Mouse (Mus musculus) embryonic facial prominence, embryonic 13.5 days (tissue): ENCODE results near the gene Drg1. TPM values are rescaled to one million over a fixed set of nuclear protein-coding genes. Genes with fewer than 3 reads are reported as not detected.
"Not testable (repeated sequence)": the region's sequence is repeated elsewhere in the genome, so short reads cannot be mapped to it uniquely, and the experiment has no call there.

ENCODE experiments used
- ATAC-seq: fragments of 200-750 bp; cut with Nextera tagmentation; 2 replicates; pipeline ENCODE4 v1.8.0; 2017; ENCODE audit warnings: low read depth; ENCODE audit not compliant: insufficient number of reproducible peaks, insufficient read depth, low FRiP score, low TSS enrichment
- H3K27ac ChIP-seq: fragments of 300-500 bp; sonication (generic); 2 replicates; pipeline ENCODE4 v1.5.1; 2015; ENCODE audit warnings: moderate library complexity, mild to moderate bottlenecking, inconsistent platforms
- H3K27me3 ChIP-seq: fragments of 300-500 bp; sonication (generic); 2 replicates; pipeline ENCODE4 v1.6.1; 2015; ENCODE audit warnings: mild to moderate bottlenecking, inconsistent platforms
- H3K36me3 ChIP-seq: fragments of 300-500 bp; sonication (generic); 2 replicates; pipeline ENCODE4 v1.6.1; 2015; ENCODE audit warnings: mild to moderate bottlenecking, inconsistent platforms
- H3K4me1 ChIP-seq: fragments of 300-500 bp; sonication (generic); 2 replicates; pipeline ENCODE4 v1.6.1; 2015; ENCODE audit warnings: inconsistent platforms
- H3K4me2 ChIP-seq: fragments of 300-500 bp; sonication (generic); 2 replicates; pipeline ENCODE4 v1.6.1; 2015; ENCODE audit warnings: moderate library complexity, mild to moderate bottlenecking, inconsistent platforms
- H3K4me3 ChIP-seq: fragments of 300-500 bp; sonication (generic); 2 replicates; pipeline ENCODE4 v1.5.1; 2015; ENCODE audit warnings: mild to moderate bottlenecking, inconsistent platforms
- H3K9ac ChIP-seq: fragments of 300-500 bp; sonication (generic); 2 replicates; pipeline ENCODE4 v1.6.1; 2015; ENCODE audit warnings: mild to moderate bottlenecking, inconsistent platforms
- H3K9me3 ChIP-seq: fragments of 300-500 bp; sonication (generic); 2 replicates; pipeline ENCODE4 v1.6.1; 2016; ENCODE audit warnings: inconsistent platforms
- WGBS: fragments of 180-500 bp; shearing (Covaris S2); methylation state at CpG from one replicate; pipeline ENCODE4 v1.1.7; 2015; ENCODE audit warnings: mixed read lengths; 5-methylcytosine and 5-hydroxymethylcytosine counted together
- polyA plus RNA-seq: library from polyadenylated mRNA; unstranded; fragments of >200 nt; fragmentation: Nextera tagmentation; extraction: Ambion mirVana; gene quantifications from 2 replicates; pipeline ENCODE4 v1.2.1, GENCODE M21; 2015

The Drg1 gene
- polyA plus RNA-seq, 1 experiment from 2014 or later = 214 TPM

DNA sequence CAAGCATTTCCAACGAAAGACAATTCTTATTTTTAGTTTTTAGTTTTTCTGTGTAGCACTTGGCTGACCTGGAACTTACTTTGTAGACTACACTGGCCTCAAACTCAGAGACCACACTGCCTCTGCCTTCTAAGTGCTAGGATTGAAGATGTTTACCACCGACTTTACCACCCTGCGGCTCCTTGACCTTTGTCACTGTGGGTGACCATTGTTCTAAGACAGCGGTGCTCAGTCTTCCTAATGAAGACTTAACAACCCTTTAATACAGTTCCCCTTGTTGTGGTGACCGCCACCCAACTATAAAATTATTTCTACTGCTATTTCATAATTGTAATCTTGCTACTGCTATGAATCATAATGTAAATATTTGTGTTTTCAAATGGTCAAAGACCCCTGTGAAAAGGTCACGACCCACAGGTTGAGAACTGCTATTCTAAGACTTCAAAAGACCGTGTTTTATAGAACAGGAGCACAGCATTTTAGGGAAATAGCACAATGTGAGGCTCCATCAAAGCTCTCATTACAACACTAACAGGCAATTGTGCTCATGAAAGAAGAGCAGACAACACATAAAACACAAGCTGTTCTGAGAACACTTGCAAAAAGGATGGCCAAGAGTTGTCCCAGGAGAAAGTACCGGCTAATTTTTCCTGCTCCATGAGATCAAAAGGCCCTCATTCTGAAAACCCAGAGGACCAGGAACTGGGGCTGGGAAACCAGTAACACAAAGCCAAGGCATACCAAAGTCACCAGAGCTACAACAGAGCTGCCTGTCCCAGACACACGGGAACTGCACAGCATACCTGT, 120.7 kb downstream of the Drg1 start:
- H3K9ac ChIP-seq, H3K4me3 ChIP-seq, H3K4me1 ChIP-seq, H3K27ac ChIP-seq, ATAC-seq, H3K27me3 ChIP-seq, H3K36me3 ChIP-seq, H3K9me3 ChIP-seq, H3K4me2 ChIP-seq: not testable (repeated sequence)
- 80% methylated on average over 9 of the region's 9 CpGs for WGBS

- not testable (repeated sequence) for H3K4me3 ChIP-seq, H3K4me2 ChIP-seq, H3K9ac ChIP-seq, H3K27ac ChIP-seq, H3K4me1 ChIP-seq, H3K27me3 ChIP-seq, H3K9me3 ChIP-seq, ATAC-seq, H3K36me3 ChIP-seq
- 81% methylated on average over 3 of the region's 3 CpGs for WGBS
Observed at GRCm38 (mm10) chr11:3143984-3144383, 122.2 kb downstream of the Drg1 start.

DNA sequence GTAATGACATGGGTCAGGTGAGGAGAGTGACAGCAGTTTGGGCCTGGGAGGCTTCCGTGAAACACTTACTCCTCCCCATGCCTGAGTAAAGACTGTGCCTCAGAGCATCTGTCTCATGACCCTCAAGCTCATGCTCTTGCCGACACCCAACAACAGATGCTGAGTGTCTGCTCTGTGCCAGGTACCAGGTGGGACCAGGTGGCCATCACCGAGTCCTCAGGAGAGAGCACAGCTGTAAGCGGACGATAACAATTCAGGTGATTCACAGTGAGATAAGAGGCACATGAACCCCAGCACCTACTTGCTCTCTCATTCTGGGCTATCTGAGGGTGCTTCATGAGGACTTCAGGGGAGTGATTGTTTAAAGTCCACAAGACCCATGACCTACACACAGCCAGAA, 123.8 kb downstream of the Drg1 start:
- 90% methylated on average over 4 of the region's 5 CpGs for WGBS
- peak; percentile 70 for ATAC-seq
- H3K27me3 ChIP-seq, H3K4me1 ChIP-seq, H3K9ac ChIP-seq, H3K36me3 ChIP-seq, H3K4me3 ChIP-seq, H3K27ac ChIP-seq, H3K4me2 ChIP-seq: not testable (repeated sequence)
- peaks cover 15% of the 10 kb centered on the region for H3K9me3 ChIP-seq

DNA sequence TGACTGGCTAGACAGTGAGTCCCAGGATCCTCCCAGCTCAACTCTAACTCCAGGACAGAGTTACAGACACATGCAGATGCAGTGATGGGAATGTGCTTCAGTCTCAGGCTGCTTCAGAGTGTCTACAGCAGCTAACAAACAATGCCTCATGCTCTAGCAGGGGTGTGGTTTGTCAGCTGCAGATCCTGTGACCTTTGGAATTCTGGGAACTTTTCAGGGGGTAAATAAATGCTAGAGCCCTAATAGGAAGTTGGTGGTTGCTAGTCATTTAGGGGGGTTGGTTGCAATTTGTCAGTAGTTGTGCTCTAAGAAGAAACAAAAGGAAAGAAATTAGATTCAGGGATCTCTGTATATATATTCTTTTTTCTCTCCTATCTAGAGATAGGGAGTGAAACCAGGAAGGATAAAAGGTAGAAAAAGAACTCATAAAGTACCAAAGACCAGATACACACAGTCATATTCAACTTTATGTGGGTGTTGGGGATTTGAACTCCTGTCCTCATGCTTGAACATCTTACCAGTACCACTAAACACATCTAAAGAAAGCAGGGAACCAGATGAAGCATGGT, 125.2 kb downstream of the Drg1 start:
- ATAC-seq = 0 out of 2 replicates have a peak, but pooled peaks have one; percentile 0
- H3K9me3 ChIP-seq = peaks cover 19% of the 10 kb centered on the region
- H3K27me3 ChIP-seq, H3K4me1 ChIP-seq, H3K9ac ChIP-seq, H3K4me3 ChIP-seq, H3K27ac ChIP-seq, H3K36me3 ChIP-seq, H3K4me2 ChIP-seq: not testable (repeated sequence)

GRCm38 (mm10) chr11:3138323-3138722, 127.9 kb downstream of the Drg1 start:
- H3K4me1 ChIP-seq, H3K4me3 ChIP-seq, H3K36me3 ChIP-seq, ATAC-seq, H3K4me2 ChIP-seq, H3K9ac ChIP-seq, H3K27me3 ChIP-seq, H3K27ac ChIP-seq: not testable (repeated sequence)
- peaks cover 18% of the 10 kb centered on the region for H3K9me3 ChIP-seq
- 91% methylated on average over 2 of the region's 2 CpGs for WGBS

Other genes with a start within 250 kb of the Drg1 start
- gene Sfi1, start 73.0 kb downstream of the Drg1 start, polyA plus RNA-seq = 17.2 and 19.3 TPM in 2 replicates
- 59.4 and 70.6 TPM in 2 replicates for gene Eif4enif1, start 64.0 kb downstream of the Drg1 start, polyA plus RNA-seq
- gene Patz1, start 22.5 kb upstream of the Drg1 start, polyA plus RNA-seq = 52.0 and 52.7 TPM in 2 replicates
- 12.8 and 14.6 TPM in 2 replicates for gene Pik3ip1, start 64.0 kb upstream of the Drg1 start, polyA plus RNA-seq
- 80.5 and 84.3 TPM in 2 replicates for gene Limk2, start 142.8 kb upstream of the Drg1 start, polyA plus RNA-seq
- 34.0 and 34.1 TPM in 2 replicates for gene Rnf185, start 185.9 kb upstream of the Drg1 start, polyA plus RNA-seq
- 0.51 and 0.60 TPM in 2 replicates for gene Pla2g3, start 221.9 kb upstream of the Drg1 start, polyA plus RNA-seq
- gene Inpp5j, start 238.4 kb upstream of the Drg1 start, polyA plus RNA-seq = 0.48 and 0.85 TPM in 2 replicates
- gene Selenom, start 248.3 kb upstream of the Drg1 start, polyA plus RNA-seq = 128 and 132 TPM in 2 replicates